Mouse (Mus musculus) lung, adult 18-20 months (tissue): ENCODE measurements around the gene Gsdma2.

ENCODE experiments used
- DNase-seq, 2 experiments: peaks; one replicate each; pipeline ENCODE4 v3.0.0; 2022; ENCODE audit warnings: mixed read lengths in 2 of 2

The Gsdma2 gene

GRCm38 (mm10) chr11:98701213-98701670 is 54.7 kb downstream of the Gsdma2 start, which contains the start of gene Csf3:
Gene Csf3, plus strand, starts transcription at chr11:98701263.
- DNase-seq: no peak

- DNase-seq: no peak
Observed at GRCm38 (mm10) chr11:98702323-98702722, 55.8 kb downstream of the Gsdma2 start.

GRCm38 (mm10) chr11:98705021-98705420 is 58.5 kb downstream of the Gsdma2 start:
- no peak for DNase-seq
